Mouse (Mus musculus) limb, embryonic 12.5 days (tissue): ENCODE data around the gene Cbarp. TPM values are rescaled to one million over a fixed set of nuclear protein-coding genes. Genes with fewer than 3 reads are reported as not detected.
"Not testable (repeated sequence)": the region's sequence is repeated elsewhere in the genome, so short reads cannot be mapped to it uniquely, and the experiment has no call there.

ENCODE experiments used
- ATAC-seq: fragments of 200-750 bp; cut with Nextera tagmentation; 2 replicates; pipeline ENCODE4 v1.8.0; 2017; ENCODE audit warnings: low read depth, moderate TSS enrichment; ENCODE audit not compliant: insufficient number of reproducible peaks, insufficient read depth, low FRiP score, low TSS enrichment
- H3K27ac ChIP-seq: fragments of 300-500 bp; sonication (generic); 2 replicates; pipeline ENCODE4 v1.5.1; 2016; ENCODE audit warnings: mild to moderate bottlenecking, moderate library complexity
- H3K27me3 ChIP-seq: fragments of 300-500 bp; sonication (generic); 2 replicates; pipeline ENCODE4 v1.6.1; 2016; ENCODE audit warnings: mild to moderate bottlenecking, moderate library complexity
- H3K36me3 ChIP-seq: fragments of 300-500 bp; sonication (generic); 2 replicates; pipeline ENCODE4 v1.6.1; 2016; ENCODE audit warnings: mild to moderate bottlenecking, moderate library complexity
- H3K4me1 ChIP-seq: fragments of 300-500 bp; sonication (generic); replicated peaks from 2 replicates; pipeline ENCODE4 v1.6.1; 2016
- H3K4me2 ChIP-seq: fragments of 300-500 bp; sonication (generic); 2 replicates; pipeline ENCODE4 v1.6.1; 2016; ENCODE audit warnings: mild to moderate bottlenecking, moderate library complexity
- H3K4me3 ChIP-seq: fragments of 300-500 bp; sonication (generic); replicated peaks from 2 replicates; pipeline ENCODE4 v1.5.1; 2016; ENCODE audit warnings: mild to moderate bottlenecking
- H3K9ac ChIP-seq: fragments of 300-500 bp; sonication (generic); replicated peaks from 2 replicates; pipeline ENCODE4 v1.6.1; 2016; ENCODE audit warnings: mild to moderate bottlenecking, moderate library complexity
- H3K9me3 ChIP-seq: fragments of 300-500 bp; sonication (generic); 2 replicates; pipeline ENCODE4 v1.6.1; 2016; ENCODE audit warnings: mild to moderate bottlenecking, moderate library complexity
- WGBS: fragments of 180-500 bp; shearing (Covaris S2); methylation state at CpG from one replicate; pipeline ENCODE4 v1.1.7; 2016; 5-methylcytosine and 5-hydroxymethylcytosine counted together
- polyA plus RNA-seq: library from polyadenylated mRNA; unstranded; fragments of >200 nt; fragmentation: Nextera tagmentation; extraction: Ambion mirVana; gene quantifications from 2 replicates; pipeline ENCODE4 v1.2.1, GENCODE M21; 2016

The Cbarp gene
- polyA plus RNA-seq, 1 experiment from 2014 or later, result 4.9 TPM

GRCm38 (mm10) chr10:80169651-80170050, 29.0 kb upstream of the Cbarp start:
- H3K4me2 ChIP-seq, result no peak overlapping the region

GRCm38 (mm10) chr10:80169070-80169469, 28.4 kb upstream of the Cbarp start:
- H3K27me3 ChIP-seq, result no peaks in the 10 kb centered on the region; the same call in 1 of the 2 replicates
- H3K4me2 ChIP-seq, result peak overlapping the region; percentile 90
- H3K9me3 ChIP-seq, result no peaks in the 10 kb centered on the region
- no peak overlapping the region for H3K27ac ChIP-seq
- H3K36me3 ChIP-seq, result peaks cover 29% of the 10 kb centered on the region
- peak overlapping the region; percentile 98 for H3K9ac ChIP-seq
- ATAC-seq, result no peak
- H3K4me1 ChIP-seq, result peaks cover 56% of the 10 kb centered on the region
- peak overlapping the region; percentile 85 for H3K4me3 ChIP-seq
- WGBS, result 67% methylated on average over 1 of the region's 1 CpGs

More at GRCm38 (mm10) chr10:80169651-80170050, 29.0 kb upstream of the Cbarp start:
- Histone ChIP-seq H3K27ac (no peak overlapping the region), H3K36me3 (peaks cover 31% of the 10 kb centered on the region), H3K4me1 (peaks cover 51% of the 10 kb centered on the region), H3K27me3 (no peaks in the 10 kb centered on the region; the same call in 1 of the 2 replicates), H3K9ac (no peak overlapping the region), H3K4me3 (no peak overlapping the region), H3K9me3 (no peaks in the 10 kb centered on the region)
- 94% methylated on average over 7 of the region's 7 CpGs for WGBS
- ATAC-seq, result no peak

GRCm38 (mm10) chr10:80168038-80168661, 27.5 kb upstream of the Cbarp start:
- H3K27me3 ChIP-seq, result no peaks in the 10 kb centered on the region; the same call in 1 of the 2 replicates
- ATAC-seq, result peak; percentile 32; the same call in 1 of the 2 replicates
- no peaks in the 10 kb centered on the region for H3K9me3 ChIP-seq
- peak overlapping the region; percentile 85 for H3K4me3 ChIP-seq
- peak overlapping the region; percentile 90 for H3K4me2 ChIP-seq
- H3K36me3 ChIP-seq, result peaks cover 29% of the 10 kb centered on the region
- under 1% methylated on average over 43 of the region's 48 CpGs for WGBS
- H3K27ac ChIP-seq, result peak overlapping the region; percentile 99
- H3K9ac ChIP-seq, result peak overlapping the region; percentile 98
- peaks cover 61% of the 10 kb centered on the region for H3K4me1 ChIP-seq

GRCm38 (mm10) chr10:80167460-80168037, 26.9 kb upstream of the Cbarp start:
- peak overlapping the region; percentile 85 for H3K4me3 ChIP-seq
- H3K27me3 ChIP-seq, result no peaks in the 10 kb centered on the region; the same call in 1 of the 2 replicates
- under 1% methylated on average over 55 of the region's 55 CpGs for WGBS
- H3K4me1 ChIP-seq, result peaks cover 64% of the 10 kb centered on the region
- H3K36me3 ChIP-seq, result peaks cover 29% of the 10 kb centered on the region
- peak overlapping the region; percentile 99 for H3K27ac ChIP-seq
- no peaks in the 10 kb centered on the region for H3K9me3 ChIP-seq
- H3K9ac ChIP-seq, result peak overlapping the region; percentile 98
- peak overlapping the region; percentile 90 for H3K4me2 ChIP-seq
- ATAC-seq, result peak; percentile 86

- peaks cover 66% of the 10 kb centered on the region for H3K4me1 ChIP-seq
- H3K9me3 ChIP-seq, H3K27ac ChIP-seq, ATAC-seq, H3K27me3 ChIP-seq: not testable (repeated sequence)
- peak overlapping the region; percentile 41 for H3K4me3 ChIP-seq
- WGBS, result 91% methylated on average over 4 of the region's 4 CpGs
- H3K36me3 ChIP-seq, result peaks cover 15% of the 10 kb centered on the region
- H3K4me2 ChIP-seq, result 0 out of 2 replicates have a peak overlapping the region, but pooled peaks have one; percentile 89
- H3K9ac ChIP-seq, result 0 out of 2 replicates have a peak overlapping the region, but pooled peaks have one; percentile 57
Observed at GRCm38 (mm10) chr10:80166136-80166535, 25.5 kb upstream of the Cbarp start.

- peaks cover 10% of the 10 kb centered on the region for H3K36me3 ChIP-seq
- H3K9ac ChIP-seq, result peak within 1 kb of the TSS; percentile 57
- H3K4me1 ChIP-seq, result peaks cover 72% of the 10 kb centered on the region
- no peak for ATAC-seq
- peak within 1 kb of the TSS; percentile 99 for H3K27ac ChIP-seq
- peak within 1 kb of the TSS; percentile 90 for H3K4me2 ChIP-seq
- no peaks in the 10 kb centered on the region; the same call in 1 of the 2 replicates for H3K27me3 ChIP-seq
- no peaks in the 10 kb centered on the region for H3K9me3 ChIP-seq
- 15% methylated on average over 20 of the region's 20 CpGs for WGBS
- H3K4me3 ChIP-seq, result peak within 1 kb of the TSS; percentile 41
Observed at GRCm38 (mm10) chr10:80165392-80166128, 24.9 kb upstream of the Cbarp start, which contains the start of gene Cirbp. TSS of gene Cirbp (plus strand) at chr10:80165985.

- peak; percentile 2; the same call in 1 of the 2 replicates for ATAC-seq
- H3K27ac ChIP-seq, result peak overlapping the region; percentile 59
- peaks cover 74% of the 10 kb centered on the region for H3K4me1 ChIP-seq
- peaks cover 4% of the 10 kb centered on the region for H3K36me3 ChIP-seq
- H3K27me3 ChIP-seq, result no peaks in the 10 kb centered on the region; the same call in 1 of the 2 replicates
- no peaks in the 10 kb centered on the region for H3K9me3 ChIP-seq
- H3K4me2 ChIP-seq, result peak overlapping the region; percentile 89
- peak overlapping the region; percentile 57 for H3K9ac ChIP-seq
- H3K4me3 ChIP-seq, result peak overlapping the region; percentile 41
- under 1% methylated on average over 17 of the region's 17 CpGs for WGBS
Observed at GRCm38 (mm10) chr10:80164998-80165344, 24.3 kb upstream of the Cbarp start.

GRCm38 (mm10) chr10:80164161-80164997, 23.7 kb upstream of the Cbarp start:
- H3K9me3 ChIP-seq, result no peaks in the 10 kb centered on the region
- no peaks in the 10 kb centered on the region for H3K36me3 ChIP-seq
- H3K4me1 ChIP-seq, result peaks cover 71% of the 10 kb centered on the region
- H3K4me3 ChIP-seq, result peak overlapping the region; percentile 41
- H3K27me3 ChIP-seq, result no peaks in the 10 kb centered on the region; the same call in 1 of the 2 replicates
- 7% methylated on average over 44 of the region's 44 CpGs for WGBS
- no peak overlapping the region; the same call in 1 of the 2 replicates for H3K27ac ChIP-seq
- H3K9ac ChIP-seq, result peak overlapping the region; percentile 57
- ATAC-seq, result no peak
- peak overlapping the region; percentile 89 for H3K4me2 ChIP-seq

GRCm38 (mm10) chr10:80163721-80164120, 23.1 kb upstream of the Cbarp start:
- Histone ChIP-seq H3K4me3 (no peak overlapping the region), H3K27ac (no peak overlapping the region), H3K9ac (no peak overlapping the region; the same call in 1 of the 2 replicates), H3K27me3 (no peaks in the 10 kb centered on the region; the same call in 1 of the 2 replicates), H3K4me1 (peaks cover 71% of the 10 kb centered on the region), H3K4me2 (peak overlapping the region; percentile 89; the same call in 1 of the 2 replicates), H3K9me3 (no peaks in the 10 kb centered on the region), H3K36me3 (no peaks in the 10 kb centered on the region)
- WGBS, result 77% methylated on average over 8 of the region's 8 CpGs
- no peak for ATAC-seq

- H3K4me3 ChIP-seq, result no peak overlapping the region
- H3K4me2 ChIP-seq, result 0 out of 2 replicates have a peak overlapping the region, but pooled peaks have one; percentile 10
- 58% methylated on average over 6 of the region's 6 CpGs for WGBS
- H3K9ac ChIP-seq, result no peak overlapping the region
- no peaks in the 10 kb centered on the region for H3K9me3 ChIP-seq
- H3K4me1 ChIP-seq, result peaks cover 76% of the 10 kb centered on the region
- no peaks in the 10 kb centered on the region for H3K36me3 ChIP-seq
- no peaks in the 10 kb centered on the region; the same call in 1 of the 2 replicates for H3K27me3 ChIP-seq
- peak overlapping the region; percentile 95 for H3K27ac ChIP-seq
- no peak for ATAC-seq
Observed at GRCm38 (mm10) chr10:80162716-80163299, 22.2 kb upstream of the Cbarp start.
